In the genomic region with DNA sequence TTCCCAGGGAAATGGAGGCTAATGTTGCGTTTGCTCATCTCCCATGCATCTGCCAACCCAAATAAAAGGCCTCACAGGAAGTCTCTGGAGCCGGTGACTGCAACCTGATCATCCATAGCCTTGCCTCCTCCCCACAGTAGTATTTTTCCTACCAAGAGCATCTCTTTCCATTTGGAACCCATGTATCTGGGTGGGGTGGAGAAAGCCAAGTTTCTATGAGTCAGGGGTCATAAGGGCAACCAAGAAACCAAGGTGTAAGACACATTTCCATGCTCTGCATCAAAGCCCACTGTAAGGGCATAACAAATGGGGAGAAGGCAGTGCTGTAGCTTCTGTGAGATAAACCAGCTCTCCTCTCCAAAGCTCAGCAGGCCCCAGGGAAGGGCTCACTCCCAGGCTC, we compare ENCODE assay signal across 15 mouse cellular contexts. TPM values are rescaled to one million over a fixed set of nuclear protein-coding genes. Genes with fewer than 3 reads are reported as not detected.
"Had no signal": no experiment of that assay in that cellular context is flagged by ENCODE, and none has a peak within 500 bp of the region (broad histone marks: within the 10 kb centered on the region; RNA-seq: fewer than 3 reads in every experiment).

No protein-coding gene starts in this region.

- DNase-seq: kidney, adult 8-10 months; kidney, postnatal 25 days; layer of hippocampus, adult 9-11 months; layer of hippocampus, postnatal 36 days; retina, postnatal 1 day; right cerebral cortex, postnatal 4 days; spleen, adult 18-20 months; thymus, adult 2 months; thymus, postnatal 36 days had no signal

- H3K27ac ChIP-seq: limb, embryonic 12.5 days; liver, embryonic 14.5 days; midbrain, embryonic 13.5 days; neural tube, embryonic 12.5 days had no signal

- H3K4me3 ChIP-seq: limb, embryonic 12.5 days; midbrain, embryonic 13.5 days; neural tube, embryonic 12.5 days had no signal

- H3K27me3 ChIP-seq: limb, embryonic 12.5 days; neural tube, embryonic 12.5 days had no signal

- ATAC-seq: intestine, embryonic 16.5 days; midbrain, embryonic 13.5 days had no signal

- H3K9ac ChIP-seq: limb, embryonic 12.5 days; liver, embryonic 14.5 days; midbrain, embryonic 13.5 days; neural tube, embryonic 12.5 days had no signal

- H3K4me2 ChIP-seq: limb, embryonic 12.5 days; midbrain, embryonic 13.5 days; neural tube, embryonic 12.5 days had no signal

- H3K9me3 ChIP-seq: limb, embryonic 12.5 days; midbrain, embryonic 13.5 days; neural tube, embryonic 12.5 days had no signal

- H3K36me3 ChIP-seq: limb, embryonic 12.5 days; midbrain, embryonic 13.5 days; neural tube, embryonic 12.5 days had no signal

RNA-seq across cellular contexts. Expression of a gene that starts 23.2 kb away (rescaled TPM):
- polyA plus RNA-seq: liver, adult 2 months had no signal
